Mouse (Mus musculus) thymus, postnatal 10 days (tissue): Measurements from ENCODE around the gene Prdm1.

Experiments
- DNase-seq, 2 experiments: peaks; one replicate each; pipeline ENCODE4 v3.0.0; 2021; ENCODE audit warnings: low spot score in 2 of 2

Prdm1 gene

GRCm38 (mm10) chr10:44456757-44457595 is 71.3 kb downstream of the Prdm1 start:
- DNase-seq = peak in 1 of 2 experiments; percentile 30

- no peak for DNase-seq
These were observed 73.5 kb downstream of the Prdm1 start for GRCm38 (mm10) chr10:44454753-44455152.

GRCm38 (mm10) chr10:44454111-44454510 is 74.2 kb downstream of the Prdm1 start:
- no peak for DNase-seq

- no peak for DNase-seq
These were observed 77.5 kb downstream of the Prdm1 start for GRCm38 (mm10) chr10:44450835-44451234.

GRCm38 (mm10) chr10:44450108-44450507 is 78.2 kb downstream of the Prdm1 start:
- DNase-seq = no peak

GRCm38 (mm10) chr10:44449666-44450065 is 78.6 kb downstream of the Prdm1 start:
- no peak for DNase-seq

- peak; percentile 58 to 73 for DNase-seq
These were observed 80.1 kb downstream of the Prdm1 start for GRCm38 (mm10) chr10:44448165-44448564.

- no peak for DNase-seq
These were observed 80.7 kb downstream of the Prdm1 start for GRCm38 (mm10) chr10:44447406-44448139.

GRCm38 (mm10) chr10:44447001-44447400 is 81.3 kb downstream of the Prdm1 start:
- no peak for DNase-seq

GRCm38 (mm10) chr10:44444415-44444814 is 83.9 kb downstream of the Prdm1 start:
- DNase-seq = no peak

GRCm38 (mm10) chr10:44443696-44444095 is 84.6 kb downstream of the Prdm1 start:
- DNase-seq = no peak

- DNase-seq = no peak
These were observed 88.6 kb downstream of the Prdm1 start for GRCm38 (mm10) chr10:44439732-44440131.

- DNase-seq = no peak
These were observed 90.7 kb downstream of the Prdm1 start for GRCm38 (mm10) chr10:44437614-44438013.

GRCm38 (mm10) chr10:44435956-44436355 is 92.3 kb downstream of the Prdm1 start:
- no peak for DNase-seq

GRCm38 (mm10) chr10:44434702-44435181 is 93.6 kb downstream of the Prdm1 start:
- no peak for DNase-seq

GRCm38 (mm10) chr10:44432235-44432634 is 96.1 kb downstream of the Prdm1 start:
- no peak for DNase-seq

- no peak for DNase-seq
These were observed 96.6 kb downstream of the Prdm1 start for GRCm38 (mm10) chr10:44431689-44432088.

- DNase-seq = peak in 1 of 2 experiments; percentile 26
These were observed 99.0 kb downstream of the Prdm1 start for GRCm38 (mm10) chr10:44429177-44429888.

- DNase-seq = no peak
These were observed 100.4 kb downstream of the Prdm1 start for GRCm38 (mm10) chr10:44427891-44428361.

- DNase-seq = no peak
These were observed 100.9 kb downstream of the Prdm1 start for GRCm38 (mm10) chr10:44427426-44427825.

- no peak for DNase-seq
These were observed 103.3 kb downstream of the Prdm1 start for GRCm38 (mm10) chr10:44425013-44425412.

GRCm38 (mm10) chr10:44421896-44422295 is 106.4 kb downstream of the Prdm1 start:
- no peak for DNase-seq
